Mouse (Mus musculus) right cerebral cortex, postnatal 25 days (tissue): ENCODE data around the gene Pcsk6.
"Not testable (repeated sequence)": the region's sequence is repeated elsewhere in the genome, so short reads cannot be mapped to it uniquely, and the experiment has no call there.

Source experiments
- DNase-seq: peaks from one replicate; pipeline ENCODE4 v3.0.0; 2022

The Pcsk6 gene

DNA sequence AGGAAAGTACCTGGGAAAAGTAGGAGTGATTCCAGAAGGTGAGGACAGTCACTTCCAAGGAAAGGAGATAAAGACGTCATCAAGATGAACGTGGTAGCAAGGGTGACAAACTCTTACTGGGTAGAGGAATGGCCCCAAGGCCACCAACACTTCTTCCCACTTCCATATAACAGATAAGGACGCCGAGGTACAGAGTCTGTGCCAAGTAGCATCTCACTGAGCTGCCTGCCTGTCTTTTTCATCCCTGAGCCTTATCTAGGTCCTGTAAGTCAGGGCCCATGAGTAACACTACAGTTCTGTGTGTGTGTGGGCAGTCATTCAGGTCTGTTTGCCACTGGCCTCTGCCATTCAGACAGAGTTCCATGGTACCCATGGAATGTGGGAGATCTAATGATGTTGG, 23.4 kb downstream of the Pcsk6 start:
- no peak for DNase-seq

DNA sequence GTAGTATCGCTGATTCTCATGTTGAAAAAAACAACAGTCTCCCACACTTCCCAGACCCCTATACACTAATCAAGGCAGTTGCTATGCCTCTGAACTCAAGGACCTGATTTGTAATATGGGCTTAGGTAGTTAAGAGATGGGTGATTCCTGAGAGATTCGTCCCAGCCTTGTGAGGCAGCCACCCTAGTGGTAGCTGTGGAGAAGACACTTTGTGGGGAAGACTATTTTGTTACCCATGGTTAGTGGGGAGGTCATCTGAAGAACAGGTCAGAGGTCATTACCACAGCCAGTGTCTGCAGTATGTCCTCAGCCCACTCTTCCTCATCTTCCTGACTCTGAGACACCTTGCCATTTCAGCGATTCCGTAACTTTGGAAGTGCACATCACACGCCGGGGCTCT, 24.3 kb downstream of the Pcsk6 start:
- no peak for DNase-seq

DNA sequence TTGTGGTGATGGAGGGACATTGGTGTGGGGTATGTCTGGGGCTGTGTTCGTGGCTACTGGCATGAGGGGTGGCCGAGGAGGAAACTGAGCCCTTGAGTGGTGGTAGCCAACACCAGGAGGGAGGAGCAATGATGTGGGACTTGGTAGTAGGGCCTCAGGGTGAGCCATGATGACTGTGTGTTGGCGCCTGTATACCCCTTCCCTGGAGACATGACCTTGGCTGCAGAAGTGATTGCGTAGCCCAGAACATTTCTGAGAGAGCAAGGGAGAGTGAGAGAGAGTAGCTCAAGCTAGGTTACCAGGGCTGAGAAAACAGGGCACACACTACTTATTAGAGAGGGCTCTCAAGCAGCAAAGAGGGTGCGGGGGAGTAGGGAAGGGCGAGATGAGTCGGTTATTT, 30.3 kb downstream of the Pcsk6 start:
- no peak for DNase-seq

DNA sequence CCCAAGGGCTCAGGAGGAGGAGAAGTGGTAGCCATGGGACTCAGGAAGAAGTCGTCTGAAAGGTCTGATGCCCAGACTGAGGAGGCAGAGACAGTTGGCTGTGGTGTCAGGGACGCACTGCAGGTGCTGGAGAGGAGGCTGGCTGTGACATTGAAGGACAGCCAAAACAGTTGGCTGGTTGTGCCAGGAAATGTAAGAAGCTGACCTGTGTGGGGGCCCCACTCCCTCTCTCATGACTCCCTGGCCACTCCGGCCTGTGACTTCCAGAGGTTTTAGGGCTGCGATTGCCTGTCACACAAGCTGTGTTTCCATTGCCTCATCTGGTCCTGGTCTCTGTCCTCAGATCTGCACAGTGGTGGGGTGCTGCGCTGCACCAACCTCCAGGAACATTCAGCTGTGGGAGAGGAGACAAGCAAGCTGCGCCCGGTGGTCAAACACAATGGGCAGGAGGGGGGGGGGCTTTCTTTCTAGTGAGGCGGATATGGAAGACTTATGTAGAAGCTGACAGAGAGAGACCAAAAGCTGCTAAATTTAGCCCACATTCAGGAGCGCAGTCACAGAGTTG, 30.8 kb downstream of the Pcsk6 start:
- DNase-seq: no peak

DNA sequence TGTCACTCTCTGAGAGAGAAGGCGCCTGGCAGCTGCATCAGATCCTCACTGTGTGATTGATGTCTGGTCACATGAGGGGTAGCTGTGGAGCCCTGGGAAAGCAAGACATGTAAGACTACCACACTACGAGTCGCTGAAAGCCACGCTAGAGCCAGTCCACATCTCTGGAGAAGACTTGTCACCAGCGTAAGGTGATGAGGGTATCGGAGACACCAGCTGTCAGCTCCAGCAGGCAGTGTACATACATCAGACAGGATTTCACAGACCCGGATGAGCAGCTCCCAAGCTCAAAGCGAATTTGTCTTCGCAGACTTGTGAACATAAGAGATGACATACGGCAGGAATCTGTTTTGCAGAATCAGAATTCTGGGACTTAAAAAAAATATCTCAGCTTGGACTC, 32.0 kb downstream of the Pcsk6 start:
- DNase-seq: peak; percentile 20

DNA sequence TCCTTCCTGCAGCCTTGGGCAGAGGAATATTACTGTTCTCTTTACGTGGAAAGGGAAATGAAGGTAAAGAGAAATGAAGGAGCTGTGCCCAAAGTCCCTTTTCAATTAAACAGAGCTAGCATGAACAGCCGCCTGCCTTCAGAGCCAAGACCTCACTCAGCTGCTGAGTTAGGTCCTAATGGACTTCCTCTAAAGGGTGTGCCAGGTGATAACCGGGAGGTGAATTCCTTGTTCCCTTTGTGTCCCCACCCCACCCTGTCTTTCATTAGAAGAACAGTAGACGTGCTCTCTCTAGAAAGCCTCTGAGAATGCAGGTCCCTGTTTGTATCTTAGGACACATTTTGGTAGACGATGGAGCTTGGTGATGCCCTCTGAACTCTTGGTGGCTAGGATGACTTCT, 33.7 kb downstream of the Pcsk6 start:
- no peak for DNase-seq

DNA sequence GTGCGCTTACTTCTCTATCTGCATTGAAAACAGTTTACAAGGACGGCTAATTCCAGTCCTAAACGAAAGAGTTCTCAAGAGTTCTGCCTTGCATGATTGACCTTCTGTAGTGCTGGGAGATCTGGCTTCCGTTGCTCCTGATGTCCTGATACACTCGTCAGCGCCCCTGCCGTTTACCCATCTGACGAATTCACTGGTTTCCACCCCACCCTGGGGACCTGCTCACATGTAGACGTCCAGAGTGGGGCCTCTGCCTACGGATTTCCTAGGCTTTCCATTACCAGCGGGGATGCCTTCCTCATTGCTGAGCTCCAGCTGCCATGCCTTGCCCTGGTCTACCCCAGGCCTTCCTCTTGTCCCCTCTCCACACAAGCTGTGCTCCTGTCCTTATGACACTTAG, 39.7 kb downstream of the Pcsk6 start:
- no peak for DNase-seq

DNA sequence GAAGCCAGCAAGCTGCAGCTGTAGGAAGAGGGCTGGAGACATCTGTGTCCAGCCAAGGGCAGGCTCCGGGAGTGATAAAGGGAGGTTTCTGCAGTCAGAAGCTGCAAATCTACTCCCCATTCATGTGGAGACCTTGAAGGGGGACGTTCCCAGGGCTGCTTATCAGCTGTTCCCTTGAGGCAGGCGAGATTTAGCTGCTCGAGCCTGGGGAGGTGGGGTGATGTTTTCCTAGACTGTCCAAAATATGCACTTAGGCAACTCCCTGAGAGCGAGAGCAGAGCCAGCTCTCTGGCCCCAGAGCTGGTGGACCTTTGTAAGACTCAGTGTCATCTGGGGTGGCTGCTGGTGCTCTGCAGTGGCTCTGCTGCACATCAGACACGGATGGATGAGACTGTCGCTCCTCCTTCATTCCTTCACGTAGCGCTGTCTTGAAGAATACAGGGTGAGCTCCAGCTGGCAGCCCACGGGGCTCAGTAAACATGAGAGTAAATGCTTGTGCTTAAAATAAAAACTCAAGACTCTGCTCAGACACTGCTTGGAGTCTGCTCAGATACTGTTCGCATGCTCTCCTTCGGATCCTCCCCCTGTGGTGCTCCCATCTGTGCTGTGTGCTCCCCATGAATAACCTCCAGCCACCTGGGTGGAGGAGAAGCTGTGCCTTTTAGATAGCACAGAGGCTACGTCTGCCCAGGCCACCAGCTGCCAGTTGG, 41.1 kb downstream of the Pcsk6 start:
- DNase-seq: peak; percentile 49

DNA sequence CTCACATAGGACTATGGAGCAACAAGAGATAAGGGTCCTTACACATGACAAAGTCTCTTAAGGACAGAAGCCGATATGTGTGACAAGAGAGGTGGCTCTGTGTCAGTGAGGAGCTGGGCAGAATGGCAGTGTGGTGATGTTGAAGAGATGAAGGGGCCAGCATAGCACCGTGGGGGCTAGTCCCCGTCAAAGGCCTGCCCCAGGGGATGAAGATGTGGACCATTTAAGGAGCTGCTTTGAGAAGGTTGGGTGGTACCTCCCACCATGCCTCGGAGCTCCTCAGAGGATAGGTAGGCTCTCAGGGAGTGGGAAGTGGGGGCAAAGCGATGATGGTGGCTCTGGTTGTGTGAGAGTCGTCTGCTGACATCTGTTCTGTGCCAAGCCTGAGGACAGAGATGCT, 41.9 kb downstream of the Pcsk6 start:
- no peak for DNase-seq

DNA sequence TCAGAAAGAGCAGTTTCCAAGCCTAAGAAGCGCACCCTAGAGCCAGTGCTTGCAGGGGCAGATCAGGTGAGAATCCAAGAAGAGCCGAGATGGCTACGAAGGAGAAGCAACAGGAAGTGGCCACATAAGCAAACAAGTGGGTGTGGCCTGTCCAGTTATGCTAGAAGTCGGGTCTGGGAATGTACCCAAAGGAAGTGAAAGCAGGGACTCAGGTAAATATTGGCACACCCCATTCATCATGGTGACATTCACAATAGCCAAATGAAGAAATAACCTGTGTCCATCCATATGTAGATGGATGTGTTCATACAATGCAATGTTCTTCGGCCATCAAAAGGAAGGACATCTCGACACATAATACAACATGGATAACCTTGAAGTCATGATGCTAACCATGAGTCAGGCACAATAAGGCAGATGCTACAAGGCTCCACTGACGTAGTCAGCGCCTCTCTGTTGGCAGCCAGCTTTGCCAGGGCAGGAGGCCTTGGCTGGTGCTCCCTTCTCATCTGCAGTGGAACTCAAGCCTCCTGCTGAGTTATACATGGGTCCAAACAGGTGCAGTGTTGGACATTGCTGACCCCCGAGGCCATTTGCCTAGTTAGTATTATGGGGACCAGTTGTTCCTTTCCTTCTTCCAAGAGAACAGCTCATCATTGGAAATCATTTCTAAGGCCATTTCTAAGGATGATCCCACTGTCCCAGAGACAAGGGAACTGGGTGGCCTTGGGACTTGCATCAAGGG, 45.2 kb downstream of the Pcsk6 start:
- no peak for DNase-seq

DNA sequence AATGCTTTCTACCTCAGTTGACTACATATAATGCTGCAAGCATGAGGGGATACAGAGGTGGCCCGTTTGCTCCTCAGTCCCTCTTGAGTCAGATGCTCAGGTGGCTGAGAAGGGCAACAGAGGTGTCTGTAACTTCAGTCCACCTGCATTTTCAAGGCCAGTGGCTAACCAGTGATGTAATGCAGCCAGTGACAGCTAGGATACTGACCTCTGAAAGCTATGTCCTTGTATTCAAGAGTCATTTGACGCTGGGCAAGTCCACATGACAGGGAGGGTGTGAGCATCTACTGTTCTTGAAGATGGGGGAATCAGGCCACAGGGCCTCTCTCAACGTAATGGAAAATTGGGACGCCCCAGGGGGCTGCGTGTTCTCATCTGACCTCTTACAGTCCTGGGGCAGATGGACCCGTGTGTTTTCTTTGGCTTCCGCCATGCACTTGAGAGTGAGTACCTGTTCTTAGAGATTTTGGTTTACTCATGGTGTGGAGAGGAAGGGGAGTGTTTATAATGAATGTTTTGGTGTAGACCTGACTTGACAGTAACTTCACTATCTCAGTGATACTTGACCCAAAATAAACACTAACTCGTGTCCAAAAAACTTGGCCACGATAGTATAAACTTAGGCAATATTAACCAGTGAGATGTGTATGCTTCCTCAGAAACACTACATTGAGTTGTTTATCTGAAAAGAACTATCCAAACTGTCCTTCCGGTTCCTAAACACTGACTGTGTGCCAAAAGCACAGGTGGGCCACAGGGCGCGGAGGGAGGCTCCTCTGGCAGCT, 48.0 kb downstream of the Pcsk6 start:
- DNase-seq: no peak

DNA sequence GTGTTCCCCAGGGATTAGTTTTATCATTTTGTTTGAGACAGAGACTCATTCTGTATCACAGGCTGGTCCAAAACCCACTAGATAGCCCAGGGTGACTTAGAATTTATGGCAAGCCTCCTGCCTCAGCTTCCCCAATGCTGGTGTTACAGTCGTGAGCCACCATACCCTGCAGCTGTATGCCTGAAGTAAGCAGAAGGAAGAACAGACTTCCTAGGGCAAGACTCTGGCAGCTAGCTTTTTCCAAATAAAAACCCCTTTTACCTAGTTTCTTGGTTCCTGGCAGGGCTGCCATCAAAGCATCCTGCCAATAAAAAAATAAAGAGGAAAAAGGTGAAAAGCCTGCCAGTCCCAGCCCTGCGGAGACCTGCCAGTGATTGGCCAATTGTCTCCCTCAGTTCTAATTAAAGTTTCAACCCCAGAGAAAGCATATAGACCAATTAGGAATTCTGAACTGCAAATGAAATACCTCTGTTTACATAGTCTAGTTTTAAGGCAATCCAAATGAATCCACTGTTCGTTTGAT, 51.6 kb downstream of the Pcsk6 start:
- no peak for DNase-seq

DNA sequence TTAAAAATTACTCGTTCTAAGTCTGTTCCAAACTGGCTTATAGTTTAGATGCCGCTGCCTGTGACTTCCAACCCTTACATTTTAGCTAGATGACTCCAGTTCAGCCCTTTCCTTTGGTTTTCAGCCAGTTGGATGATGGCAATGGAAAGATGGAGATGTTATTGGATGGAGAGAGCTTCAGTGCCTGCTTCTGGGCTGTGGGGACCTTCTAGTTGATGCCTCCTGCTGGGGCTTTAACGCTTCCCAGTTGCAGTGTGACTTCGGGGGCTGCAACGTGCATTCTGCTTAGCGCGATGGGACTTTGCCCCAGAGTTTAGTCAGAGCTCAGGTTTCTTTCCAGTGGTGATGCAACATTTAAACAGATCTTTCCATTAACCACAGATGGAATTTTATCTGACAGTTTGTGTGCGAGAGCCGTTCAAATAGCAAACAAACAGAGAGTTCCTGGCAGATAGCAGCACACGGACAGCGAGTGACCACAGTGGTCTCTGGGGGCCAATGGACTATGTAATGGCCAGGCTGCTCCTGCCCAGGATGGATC, 53.3 kb downstream of the Pcsk6 start:
- no peak for DNase-seq

DNA sequence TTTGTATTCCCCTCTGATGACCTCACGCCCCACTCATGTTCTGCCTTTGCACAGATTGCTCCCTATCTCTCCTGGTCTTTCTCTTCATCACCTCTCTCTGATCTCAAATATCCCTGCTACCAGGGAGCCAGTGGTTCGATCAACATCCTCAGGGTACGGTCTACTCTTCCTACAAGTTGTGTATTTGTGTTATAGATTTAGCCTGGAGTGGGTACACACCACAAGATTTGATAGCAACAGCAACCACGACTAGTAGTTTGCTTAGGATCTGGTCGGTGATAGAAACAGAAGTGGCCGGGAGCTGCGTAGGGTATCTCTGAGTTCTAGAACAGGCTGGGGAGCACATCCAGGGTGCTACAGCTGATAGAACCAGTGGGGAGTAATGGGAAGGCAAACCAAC, 54.3 kb downstream of the Pcsk6 start:
- no peak for DNase-seq

DNA sequence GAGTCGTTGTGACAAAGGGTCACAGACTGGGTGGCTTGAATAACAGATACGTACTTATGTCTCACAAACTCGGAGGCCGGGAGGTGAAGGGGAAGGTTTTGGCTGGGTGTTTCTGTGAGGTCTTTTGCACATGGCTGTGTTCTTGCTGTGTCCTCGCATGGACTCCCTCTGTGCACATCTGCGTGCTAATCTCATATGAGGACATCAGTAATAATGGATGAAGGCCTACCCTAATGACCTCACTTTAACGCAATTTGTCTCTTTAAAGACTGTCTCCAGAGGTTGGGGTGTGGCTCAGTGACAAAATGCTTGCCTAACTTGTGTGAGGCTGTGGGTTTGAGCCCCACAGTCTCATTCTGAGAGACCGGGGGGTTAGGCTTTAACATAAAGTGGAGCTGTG, 55.0 kb downstream of the Pcsk6 start:
- DNase-seq: no peak

DNA sequence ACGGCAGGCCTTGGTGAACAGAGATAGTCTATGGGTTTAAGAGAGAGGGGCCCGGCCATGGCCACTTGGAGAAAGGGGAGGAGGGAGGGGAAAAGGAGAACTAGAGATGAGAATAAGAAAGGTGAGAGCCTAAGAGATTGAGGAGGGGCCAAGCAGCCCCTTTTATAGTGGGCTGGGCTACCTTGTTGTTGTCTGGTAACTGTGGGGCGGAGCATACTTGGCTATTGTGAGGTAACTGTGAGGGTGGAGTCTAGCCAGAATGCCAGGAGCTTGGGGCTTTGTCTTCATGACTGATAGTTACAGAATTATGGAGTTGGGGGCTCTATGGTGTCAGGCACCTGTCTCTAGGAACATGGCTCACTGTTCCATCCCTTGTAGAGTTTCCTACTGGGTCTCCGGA, 56.9 kb downstream of the Pcsk6 start:
- no peak for DNase-seq

DNA sequence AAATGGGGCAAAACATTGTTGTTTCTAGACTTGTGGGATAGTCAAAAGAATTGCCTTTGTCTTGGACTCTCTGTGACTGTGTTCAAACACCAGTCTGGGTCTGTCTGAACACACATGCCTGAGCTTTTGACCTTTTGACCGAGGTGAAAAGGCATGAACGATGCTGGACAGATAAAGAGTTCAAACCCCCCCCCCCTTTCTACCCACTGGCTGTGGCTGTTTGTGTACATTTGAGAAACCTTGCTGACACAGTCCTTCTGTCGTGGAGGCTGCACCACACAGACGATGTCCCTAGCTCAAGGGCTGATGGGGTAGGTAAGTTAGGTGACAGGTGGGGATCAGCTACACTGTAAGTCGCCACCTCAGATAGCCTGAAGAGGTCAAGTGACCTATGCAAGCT, 67.9 kb downstream of the Pcsk6 start:
- DNase-seq: no peak

DNA sequence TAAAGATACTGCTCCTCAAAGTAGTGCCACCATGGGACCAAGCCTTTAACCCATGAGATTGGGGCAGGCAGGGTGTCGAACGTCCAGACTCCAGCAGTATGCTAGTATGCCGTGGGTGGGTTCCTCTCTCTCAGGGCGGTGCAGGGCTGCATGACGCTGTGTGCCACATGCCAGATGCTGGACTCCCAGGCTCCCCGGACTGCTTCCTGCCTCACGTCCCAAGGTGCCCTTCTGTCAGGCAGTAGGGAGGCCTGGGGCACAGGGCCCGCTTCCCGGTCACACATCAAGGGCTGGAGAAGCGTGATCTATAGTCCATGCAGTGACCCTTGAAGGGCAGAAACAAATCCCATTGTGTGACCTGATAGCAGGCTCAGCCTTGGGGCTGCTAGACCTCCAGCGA, 68.9 kb downstream of the Pcsk6 start:
- DNase-seq: no peak

DNA sequence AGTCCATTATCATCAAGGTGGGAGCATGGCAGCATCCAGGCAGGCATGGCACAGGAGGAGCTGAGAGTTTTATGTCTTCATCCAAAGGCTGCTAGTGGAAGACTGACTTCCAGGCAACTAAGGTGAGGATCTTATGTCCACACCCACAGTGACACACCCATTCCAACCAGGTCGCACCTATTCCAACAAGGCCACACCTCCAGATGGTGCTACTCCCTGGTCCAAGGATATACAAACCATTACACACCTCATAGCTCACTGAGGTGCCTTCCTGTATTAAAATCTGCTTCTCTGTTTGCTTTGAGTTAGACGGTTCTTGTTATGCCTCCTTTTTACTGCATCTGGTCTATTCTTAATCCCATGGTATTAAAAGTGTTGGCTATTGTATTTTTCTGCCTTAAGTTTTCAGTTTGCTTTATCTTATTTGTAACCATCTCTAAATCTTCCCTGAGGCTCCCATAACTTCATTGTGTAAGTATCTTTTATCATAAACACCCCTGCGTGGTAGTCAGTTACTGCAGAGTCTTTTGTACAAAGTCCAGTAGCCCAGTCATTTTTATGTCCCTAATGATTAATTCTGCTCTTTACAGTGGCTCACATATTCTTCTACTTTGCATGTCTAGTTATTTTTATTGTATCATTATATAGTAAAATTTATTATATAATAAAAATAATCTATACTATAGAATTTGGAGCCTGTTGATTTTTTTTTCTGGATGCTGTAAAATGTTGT, 72.9 kb downstream of the Pcsk6 start:
- not testable (repeated sequence) for DNase-seq

DNA sequence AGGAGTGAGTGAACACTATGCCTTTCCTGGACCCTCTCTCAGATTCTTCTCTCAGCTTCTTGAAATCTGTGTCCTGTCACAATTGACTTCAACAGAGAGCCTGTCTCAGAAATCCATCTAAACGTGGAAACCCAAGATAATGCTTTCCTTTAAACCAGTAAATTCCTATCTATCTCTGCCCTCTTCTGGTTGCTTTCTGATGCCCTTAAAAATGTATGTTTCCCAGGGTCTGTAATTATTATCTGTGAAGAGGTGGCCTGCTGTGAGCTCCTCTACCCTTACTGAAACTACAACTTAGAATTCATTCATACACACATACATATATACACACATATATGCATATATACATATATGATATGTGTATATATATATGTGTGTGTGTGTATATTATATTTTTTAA, 73.7 kb downstream of the Pcsk6 start:
- DNase-seq: no peak

DNA sequence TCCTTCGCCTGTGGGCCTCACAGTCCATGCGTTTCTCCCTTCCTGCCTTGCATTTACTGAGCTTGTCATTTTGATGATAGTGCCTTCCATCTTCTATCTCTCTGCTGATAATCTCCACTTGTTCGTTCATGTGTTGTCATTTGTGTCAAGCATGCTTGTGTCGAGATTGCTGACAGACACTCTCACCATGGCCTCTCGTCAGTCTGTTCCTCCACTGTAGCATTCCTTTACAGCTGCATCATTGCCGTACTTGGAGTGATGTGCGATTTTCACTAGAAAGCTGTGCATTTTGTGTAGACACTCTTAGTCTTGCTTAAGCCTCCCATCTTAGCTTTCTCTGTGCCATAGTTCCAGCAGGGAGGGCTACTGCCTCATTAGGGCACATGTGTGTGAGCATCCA, 79.5 kb downstream of the Pcsk6 start:
- DNase-seq: no peak

DNA sequence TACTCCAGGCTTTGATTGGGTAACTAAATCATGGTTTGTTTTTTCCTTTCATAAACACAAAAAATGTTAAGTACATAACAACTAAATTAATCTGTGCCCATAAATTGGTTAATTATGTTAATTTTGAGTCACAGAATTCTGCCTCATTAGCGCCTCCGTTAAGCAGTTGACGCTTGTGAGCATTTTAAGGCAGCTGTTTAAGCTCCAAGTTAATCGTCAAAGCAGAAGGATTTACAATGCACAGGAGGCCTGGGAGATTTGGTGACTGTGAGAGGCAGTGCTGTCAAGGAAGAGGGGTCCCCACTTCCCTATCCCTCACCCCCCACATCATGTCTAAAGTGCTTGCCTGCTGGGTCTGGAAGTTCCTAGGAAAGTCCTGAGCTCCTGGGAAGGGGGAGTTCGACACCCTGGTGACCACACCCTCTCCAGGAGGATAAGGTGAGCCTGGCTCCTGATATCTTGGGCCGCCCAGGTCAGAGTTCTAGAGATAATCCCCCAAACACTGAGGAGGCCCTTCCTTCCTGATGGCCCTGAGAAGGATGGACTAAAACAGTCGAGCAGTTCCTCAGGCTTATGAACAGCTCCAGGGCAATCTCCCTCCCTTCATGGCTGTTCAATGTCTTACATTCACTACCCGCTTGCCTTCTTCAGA, 83.9 kb downstream of the Pcsk6 start:
- no peak for DNase-seq
